Mouse (Mus musculus) ES-Bruce4 (cell line): ENCODE results near the gene Zfp300. TPM values are rescaled to one million over a fixed set of nuclear protein-coding genes. Genes with fewer than 3 reads are reported as not detected.
A peak's percentile ranks its signal among the peaks of the same experiment; 100 is the strongest.

Source experiments
- H3K27ac ChIP-seq: 2 replicates; pipeline ENCODE4 v1.5.1; 2012; ENCODE audit warnings: low read length, inconsistent platforms; ENCODE audit not compliant: insufficient read depth
- H3K27me3 ChIP-seq: 2 replicates; pipeline ENCODE4 v1.6.1; 2012; ENCODE audit warnings: mild to moderate bottlenecking, low read length, inconsistent platforms; ENCODE audit not compliant: control insufficient read depth, poor library complexity, insufficient read depth, severe bottlenecking
- H3K36me3 ChIP-seq: 2 replicates; pipeline ENCODE4 v1.6.1; 2012; ENCODE audit warnings: inconsistent platforms, mild to moderate bottlenecking, low read length, moderate library complexity; ENCODE audit not compliant: control insufficient read depth, poor library complexity, insufficient read depth, severe bottlenecking
- H3K4me1 ChIP-seq: one replicate; pipeline ENCODE4 v1.8.1; 2011; ENCODE audit warnings: low read length; ENCODE audit not compliant: control insufficient read depth, insufficient read depth
- H3K4me3 ChIP-seq: 2 replicates; pipeline ENCODE4 v1.5.1; 2011; ENCODE audit warnings: low read depth, mild to moderate bottlenecking, low read length
- H3K9ac ChIP-seq: 2 replicates; pipeline ENCODE4 v1.6.1; 2012; ENCODE audit warnings: low read depth, mild to moderate bottlenecking, inconsistent platforms; ENCODE audit not compliant: poor library complexity, severe bottlenecking
- H3K9me3 ChIP-seq: replicated peaks from 2 replicates; pipeline ENCODE4 v1.6.1; 2012; ENCODE audit warnings: mild to moderate bottlenecking, low read length, inconsistent platforms; ENCODE audit not compliant: control insufficient read depth, poor library complexity, insufficient read depth, severe bottlenecking
- CTCF ChIP-seq: IDR thresholded peaks from one replicate; pipeline ENCODE4 v1.8.1; 2011; ENCODE audit warnings: low read depth, low read length
- EP300 ChIP-seq: IDR thresholded peaks from 2 replicates; pipeline ENCODE4 v1.6.1; 2011; ENCODE audit warnings: low read depth, low read length; ENCODE audit not compliant: insufficient read depth
- POLR2A ChIP-seq: IDR thresholded peaks from one replicate; pipeline ENCODE4 v1.8.1; 2011; ENCODE audit warnings: low read length; ENCODE audit not compliant: insufficient read depth
- polyA plus RNA-seq: library from polyadenylated mRNA; stranded (reverse); fragments of >200 nt; gene quantifications from 2 replicates; pipeline ENCODE4 v1.2.4, GENCODE M21; 2011; ENCODE audit warnings: low read depth; ENCODE audit not compliant: missing spikeins, insufficient read depth, insufficient read length

The Zfp300 gene
- not detected in 2 replicates for polyA plus RNA-seq

GRCm38 (mm10) chrX:21088983-21089866 lies at the start of gene Zfp300:
Zfp300 (minus strand) TSS chrX:21089527.
- TF ChIP-seq POLR2A (no peak), EP300 (no peak), CTCF (no peak)
- Histone ChIP-seq H3K27me3 (no peaks in the 10 kb centered on the region), H3K27ac (no peak within 1 kb of the TSS), H3K4me1 (no peaks in the 10 kb centered on the region), H3K9me3 (no peaks in the 10 kb centered on the region), H3K4me3 (peak within 1 kb of the TSS; percentile 63), H3K9ac (peak within 1 kb of the TSS; percentile 52), H3K36me3 (no peaks in the 10 kb centered on the region)

DNA sequence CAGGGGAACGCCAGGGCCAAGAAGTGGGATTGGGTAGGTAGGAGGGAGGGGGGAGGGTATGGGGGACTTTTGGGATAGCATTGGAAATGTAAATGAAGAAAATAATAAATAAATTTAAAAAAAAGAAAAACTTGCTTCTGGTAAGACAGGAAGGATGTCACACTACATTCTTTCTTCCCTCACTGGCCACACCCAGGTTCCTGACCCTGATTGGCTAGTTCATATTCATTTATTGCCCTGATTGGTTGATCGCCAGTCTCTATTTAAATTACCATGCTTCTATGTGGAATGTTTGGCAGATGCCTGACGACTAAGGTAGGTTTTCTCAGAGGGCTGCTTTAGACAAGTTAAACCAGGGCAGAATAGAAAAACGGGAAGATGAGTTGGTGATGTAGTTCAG lies 26.2 kb upstream of the Zfp300 start, which contains the start of gene Ssxa1:
Gene Ssxa1 (plus strand): TSS at position 301 of the 400 bp plus-strand sequence.
- no peaks in the 10 kb centered on the region for H3K27me3 ChIP-seq
- H3K4me1 ChIP-seq = no peaks in the 10 kb centered on the region
- no peak within 1 kb of the TSS for H3K27ac ChIP-seq
- H3K4me3 ChIP-seq = no peak within 1 kb of the TSS
- no peaks in the 10 kb centered on the region for H3K9me3 ChIP-seq
- H3K36me3 ChIP-seq = no peaks in the 10 kb centered on the region
- no peak for TF ChIP-seq POLR2A
- TF ChIP-seq CTCF = no peak
- no peak for TF ChIP-seq EP300
- H3K9ac ChIP-seq = no peak within 1 kb of the TSS

GRCm38 (mm10) chrX:21089867-21090239 lies 526 bp upstream of the Zfp300 start:
- no peak overlapping the region for H3K4me3 ChIP-seq
- no peaks in the 10 kb centered on the region for H3K4me1 ChIP-seq
- H3K27ac ChIP-seq = no peak overlapping the region
- H3K9ac ChIP-seq = 0 out of 2 replicates have a peak overlapping the region, but pooled peaks have one; percentile 52
- no peak for TF ChIP-seq EP300
- H3K9me3 ChIP-seq = no peaks in the 10 kb centered on the region
- no peaks in the 10 kb centered on the region for H3K27me3 ChIP-seq
- H3K36me3 ChIP-seq = no peaks in the 10 kb centered on the region

GRCm38 (mm10) chrX:21088645-21088982 lies 713 bp downstream of the Zfp300 start:
- Histone ChIP-seq H3K4me1 (no peaks in the 10 kb centered on the region), H3K27me3 (no peaks in the 10 kb centered on the region), H3K4me3 (peak overlapping the region; percentile 63), H3K36me3 (no peaks in the 10 kb centered on the region), H3K9ac (peak overlapping the region; percentile 32), H3K9me3 (no peaks in the 10 kb centered on the region), H3K27ac (no peak overlapping the region)
- TF ChIP-seq CTCF = no peak
- no peak for TF ChIP-seq POLR2A
- no peak for TF ChIP-seq EP300

DNA sequence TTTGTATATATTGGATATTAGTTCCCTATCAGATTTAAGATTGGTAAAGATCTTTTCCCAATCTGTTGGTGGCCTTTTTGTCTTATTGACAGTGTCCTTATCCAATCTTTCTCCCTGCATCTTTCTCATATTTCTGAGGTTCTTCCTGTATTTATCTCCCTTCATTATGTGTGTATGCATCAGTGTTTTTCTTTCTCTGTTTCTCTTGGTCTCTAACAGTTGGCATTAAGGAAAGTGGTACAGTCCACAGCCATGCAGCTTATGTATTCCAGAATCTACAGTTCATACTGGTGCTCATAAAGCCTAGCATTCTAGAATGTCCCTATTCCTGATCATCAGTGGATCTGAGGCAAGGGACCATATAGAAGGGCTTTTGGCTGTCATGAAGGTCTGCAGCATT lies 21.2 kb downstream of the Zfp300 start, which contains the start of gene Spaca5:
Gene Spaca5 (plus strand): TSS at position 301 of the 400 bp plus-strand sequence.
- no peaks in the 10 kb centered on the region for H3K36me3 ChIP-seq
- TF ChIP-seq CTCF (no peak), POLR2A (no peak), EP300 (no peak)
- no peaks in the 10 kb centered on the region for H3K9me3 ChIP-seq
- no peaks in the 10 kb centered on the region for H3K27me3 ChIP-seq
- H3K27ac ChIP-seq = no peak within 1 kb of the TSS
- no peak within 1 kb of the TSS for H3K4me3 ChIP-seq
- no peak within 1 kb of the TSS for H3K9ac ChIP-seq
- no peaks in the 10 kb centered on the region for H3K4me1 ChIP-seq

- Histone ChIP-seq H3K27ac (peak overlapping the region; percentile 64), H3K4me1 (no peaks in the 10 kb centered on the region), H3K27me3 (no peaks in the 10 kb centered on the region), H3K36me3 (no peaks in the 10 kb centered on the region), H3K9ac (no peak overlapping the region), H3K9me3 (no peaks in the 10 kb centered on the region), H3K4me3 (no peak overlapping the region)
- TF ChIP-seq EP300 = no peak
- TF ChIP-seq POLR2A = no peak
- no peak for TF ChIP-seq CTCF
These were observed 26.8 kb downstream of the Zfp300 start for GRCm38 (mm10) chrX:21062544-21062890.
